Comparison of ENCODE assay signal across 8 mouse cellular contexts in the genomic region with DNA sequence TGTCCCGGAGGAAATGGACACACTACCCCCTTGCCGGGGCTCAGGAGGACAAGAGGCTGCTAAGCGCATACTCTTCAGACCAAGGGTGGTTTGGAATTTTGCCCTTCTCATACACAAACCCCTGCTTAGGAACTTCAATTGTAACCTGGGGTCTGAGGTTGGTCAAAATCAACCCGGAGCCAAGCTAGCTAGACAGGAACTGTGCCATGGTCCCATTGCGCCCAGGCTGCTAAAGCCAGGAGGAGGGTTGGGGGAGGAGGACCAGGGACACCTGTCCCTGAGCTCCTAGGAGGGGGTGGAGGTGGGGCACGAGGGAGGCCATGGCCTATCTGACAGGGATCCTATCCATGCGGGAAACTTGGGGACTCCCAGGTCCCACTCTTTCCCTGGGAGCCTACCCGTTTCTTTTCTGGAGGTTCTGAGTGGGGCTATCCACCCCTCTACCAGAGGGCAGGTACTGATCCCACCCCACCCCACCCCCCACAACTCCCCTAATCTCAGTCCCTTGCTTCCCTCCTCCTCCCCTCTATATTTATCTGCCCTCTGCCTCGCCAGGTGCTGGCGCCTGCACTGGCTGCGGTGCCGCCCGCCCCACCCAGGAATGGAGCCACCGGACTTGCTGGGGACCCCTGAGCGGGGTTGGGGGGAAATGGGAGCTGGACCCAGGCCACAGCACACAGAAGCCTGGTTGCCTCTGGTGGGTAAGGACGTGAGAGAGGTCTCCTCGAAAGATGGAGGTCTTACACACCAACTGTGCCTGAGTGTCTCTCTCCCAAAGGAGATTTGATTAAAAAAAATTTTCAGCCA. TPM values are rescaled to one million over a fixed set of nuclear protein-coding genes. Genes with fewer than 3 reads are reported as not detected.
DNase-seq lines count a peak whose midpoint lies in the region; ATAC-seq lines count a peak whose summit lies in the region.

No protein-coding gene starts in this region.

- no peak for DNase-seq in heart, postnatal 36 days
- DNase-seq in cerebellum, adult 8-10 months, result peak; percentile 45
- DNase-seq in hindbrain, embryonic 10.5 days (ENCODE audit: low spot score), result no peak
- peak; percentile 84 for DNase-seq in midbrain, embryonic 11.5 days (ENCODE audit: low spot score, missing footprints)
- no peak for DNase-seq in layer of hippocampus, postnatal 36 days
- no peak for DNase-seq in left cerebral cortex, postnatal 4 days

- H3K4me3 ChIP-seq in heart, embryonic 12.5 days, result peak overlapping the region; percentile 73
- peak overlapping the region; percentile 66 for H3K4me3 ChIP-seq in hindbrain, embryonic 10.5 days
- H3K4me3 ChIP-seq in midbrain, embryonic 11.5 days (ENCODE audit: low read depth, low read length), result peak overlapping the region; percentile 66

- H3K36me3 ChIP-seq in heart, embryonic 12.5 days, result peaks cover 37% of the 10 kb centered on the region
- peaks cover 23% of the 10 kb centered on the region for H3K36me3 ChIP-seq in hindbrain, embryonic 10.5 days
- no peaks in the 10 kb centered on the region for H3K36me3 ChIP-seq in midbrain, embryonic 11.5 days (ENCODE audit: control insufficient read depth, insufficient read depth, low read length)

- 14% methylated on average over 17 of the region's 17 CpGs for WGBS in heart, embryonic 12.5 days
- WGBS in hindbrain, embryonic 10.5 days, result 13% methylated on average over 17 of the region's 17 CpGs
- WGBS in midbrain, embryonic 11.5 days, result 13% methylated on average over 17 of the region's 17 CpGs

- H3K27ac ChIP-seq in heart, embryonic 12.5 days (ENCODE audit: poor library complexity, severe bottlenecking), result no peak overlapping the region
- H3K27ac ChIP-seq in hindbrain, embryonic 10.5 days, result no peak overlapping the region
- H3K27ac ChIP-seq in midbrain, embryonic 11.5 days (ENCODE audit: low read depth, low read length), result no peak overlapping the region

- peak overlapping the region; percentile 83 for H3K9ac ChIP-seq in heart, embryonic 12.5 days
- H3K9ac ChIP-seq in midbrain, embryonic 11.5 days (ENCODE audit: low read length), result peak overlapping the region; percentile 65

- H3K9me3 ChIP-seq in heart, embryonic 12.5 days (replicated peaks), result no peaks in the 10 kb centered on the region
- H3K9me3 ChIP-seq in hindbrain, embryonic 10.5 days, result no peaks in the 10 kb centered on the region
- no peaks in the 10 kb centered on the region for H3K9me3 ChIP-seq in midbrain, embryonic 11.5 days (ENCODE audit: control insufficient read depth, low read length)

- peaks cover 60% of the 10 kb centered on the region for H3K4me1 ChIP-seq in heart, embryonic 12.5 days (replicated peaks)
- H3K4me1 ChIP-seq in hindbrain, embryonic 10.5 days (replicated peaks), result peaks cover 80% of the 10 kb centered on the region
- peaks cover 34% of the 10 kb centered on the region for H3K4me1 ChIP-seq in midbrain, embryonic 11.5 days (ENCODE audit: control insufficient read depth, insufficient read depth, low read length)

- H3K27me3 ChIP-seq in heart, embryonic 12.5 days (replicated peaks), result peaks cover 53% of the 10 kb centered on the region
- H3K27me3 ChIP-seq in hindbrain, embryonic 10.5 days (ENCODE audit: insufficient read depth, poor library complexity, severe bottlenecking), result peaks cover 89% of the 10 kb centered on the region
- H3K27me3 ChIP-seq in midbrain, embryonic 11.5 days (ENCODE audit: control insufficient read depth, insufficient read depth, low read length), result peaks cover 77% of the 10 kb centered on the region

- intact Hi-C loops in heart, postnatal 36 days (cut with DNase I), result loop anchor here (1.0 to 5.0 kb wide), 2 partner anchors 49 to 202 kb away; no protein-coding TSS in a partner anchor
- intact Hi-C loops in left cerebral cortex, postnatal 4 days (cut with DNase I), result no loop called here

- peak overlapping the region; percentile 89 for H3K4me2 ChIP-seq in heart, embryonic 12.5 days
- peak overlapping the region; percentile 81 for H3K4me2 ChIP-seq in midbrain, embryonic 11.5 days

- no peak for ATAC-seq in heart, embryonic 12.5 days (ENCODE audit: insufficient number of reproducible peaks, low FRiP score)
- no peak for ATAC-seq in midbrain, embryonic 11.5 days (ENCODE audit: low FRiP score)
- no peak for ATAC-seq in megakaryocyte-erythroid progenitor cell, adult 5-6 weeks (replicated peaks; ENCODE audit: low FRiP score, low TSS enrichment, poor library complexity, severe bottlenecking)

RNA-seq across cellular contexts. Expression of a gene that starts 0.8 kb away (rescaled TPM):
- polyA plus RNA-seq in heart, embryonic 12.5 days (2016; fragmentation: Nextera tagmentation; extraction: Ambion mirVana), result 0.37 and 0.71 TPM in 2 replicates
- total RNA-seq in heart, postnatal 36 days (2021), result 1 to 10 TPM; 1.5 to 1.7 TPM
- polyA plus RNA-seq in hindbrain, embryonic 10.5 days (2016; fragmentation: Nextera tagmentation; extraction: Ambion mirVana), result 0.29 and 0.71 TPM in 2 replicates
- polyA plus RNA-seq in midbrain, embryonic 11.5 days (2014; fragmentation: Nextera tagmentation; extraction: Ambion mirVana), result 0.30 and 0.32 TPM in 2 replicates
- 100 to 1,000 TPM; 168 to 169 TPM for total RNA-seq in layer of hippocampus, postnatal 36 days (2021)
- total RNA-seq in left cerebral cortex, postnatal 4 days (2021), result 1 to 10 TPM; 4.8 to 7.4 TPM
- total RNA-seq in megakaryocyte-erythroid progenitor cell, adult 5-6 weeks (2014; fragmentation: Nextera tagmentation), result not detected in 2 replicates
- total RNA-seq in megakaryocyte-erythroid progenitor cell, adult 5-6 weeks (2017), result 0.15 TPM in 1 of 2 replicates, not detected in the other

RNA-seq across cellular contexts. Expression of a gene that starts 1.6 kb away (rescaled TPM):
- 10.4 and 10.6 TPM in 2 replicates for polyA plus RNA-seq in heart, embryonic 12.5 days (2016; fragmentation: Nextera tagmentation; extraction: Ambion mirVana)
- 10 to 100 TPM; 25.0 to 27.7 TPM for total RNA-seq in heart, postnatal 36 days (2021)
- polyA plus RNA-seq in hindbrain, embryonic 10.5 days (2016; fragmentation: Nextera tagmentation; extraction: Ambion mirVana), result 5.8 and 11.8 TPM in 2 replicates
- polyA plus RNA-seq in midbrain, embryonic 11.5 days (2014; fragmentation: Nextera tagmentation; extraction: Ambion mirVana), result 5.8 and 7.2 TPM in 2 replicates
- total RNA-seq in layer of hippocampus, postnatal 36 days (2021), result 10 to 100 TPM; 12.5 to 14.8 TPM
- total RNA-seq in left cerebral cortex, postnatal 4 days (2021), result 1 to 10 TPM; 5.6 to 6.1 TPM
- total RNA-seq in megakaryocyte-erythroid progenitor cell, adult 5-6 weeks (2014; fragmentation: Nextera tagmentation), result not detected in 2 replicates
- total RNA-seq in megakaryocyte-erythroid progenitor cell, adult 5-6 weeks (2017), result not detected in 2 replicates

RNA-seq across cellular contexts. Expression of a gene that starts 5.7 kb away (rescaled TPM):
- polyA plus RNA-seq in heart, embryonic 12.5 days (2016; fragmentation: Nextera tagmentation; extraction: Ambion mirVana), result 0.15 and 0.36 TPM in 2 replicates
- total RNA-seq in heart, postnatal 36 days (2021), result under 1 TPM in 1 of 2 experiments, not detected in 1; 0.24 TPM
- 0.15 and 0.20 TPM in 2 replicates for polyA plus RNA-seq in hindbrain, embryonic 10.5 days (2016; fragmentation: Nextera tagmentation; extraction: Ambion mirVana)
- not detected in 2 replicates for polyA plus RNA-seq in midbrain, embryonic 11.5 days (2014; fragmentation: Nextera tagmentation; extraction: Ambion mirVana)
- total RNA-seq in layer of hippocampus, postnatal 36 days (2021), result not detected
- total RNA-seq in left cerebral cortex, postnatal 4 days (2021), result not detected
- total RNA-seq in megakaryocyte-erythroid progenitor cell, adult 5-6 weeks (2014; fragmentation: Nextera tagmentation), result not detected in 2 replicates
- total RNA-seq in megakaryocyte-erythroid progenitor cell, adult 5-6 weeks (2017), result not detected in 2 replicates

RNA-seq across cellular contexts. Expression of a gene that starts 13.8 kb away (rescaled TPM):
- polyA plus RNA-seq in heart, embryonic 12.5 days (2016; fragmentation: Nextera tagmentation; extraction: Ambion mirVana), result 3.3 and 3.6 TPM in 2 replicates
- 1 to 10 TPM; 3.7 to 3.9 TPM for total RNA-seq in heart, postnatal 36 days (2021)
- 2.8 and 4.8 TPM in 2 replicates for polyA plus RNA-seq in hindbrain, embryonic 10.5 days (2016; fragmentation: Nextera tagmentation; extraction: Ambion mirVana)
- polyA plus RNA-seq in midbrain, embryonic 11.5 days (2014; fragmentation: Nextera tagmentation; extraction: Ambion mirVana), result 3.4 and 5.1 TPM in 2 replicates
- 10 to 100 TPM; 39.9 to 40.7 TPM for total RNA-seq in layer of hippocampus, postnatal 36 days (2021)
- total RNA-seq in left cerebral cortex, postnatal 4 days (2021), result 10 to 100 TPM; 38.6 to 41.6 TPM
- not detected in 2 replicates for total RNA-seq in megakaryocyte-erythroid progenitor cell, adult 5-6 weeks (2014; fragmentation: Nextera tagmentation)
- total RNA-seq in megakaryocyte-erythroid progenitor cell, adult 5-6 weeks (2017), result not detected in 2 replicates

RNA-seq across cellular contexts. Expression of a gene that starts 49.8 kb away (rescaled TPM):
- polyA plus RNA-seq in heart, embryonic 12.5 days (2016; fragmentation: Nextera tagmentation; extraction: Ambion mirVana), result 77.3 and 78.8 TPM in 2 replicates
- total RNA-seq in heart, postnatal 36 days (2021), result 10 to 100 TPM; 23.2 to 24.1 TPM
- 136 and 141 TPM in 2 replicates for polyA plus RNA-seq in hindbrain, embryonic 10.5 days (2016; fragmentation: Nextera tagmentation; extraction: Ambion mirVana)
- polyA plus RNA-seq in midbrain, embryonic 11.5 days (2014; fragmentation: Nextera tagmentation; extraction: Ambion mirVana), result 96.3 and 108 TPM in 2 replicates
- 10 to 100 TPM; 39.7 to 41.8 TPM for total RNA-seq in layer of hippocampus, postnatal 36 days (2021)
- total RNA-seq in left cerebral cortex, postnatal 4 days (2021), result 10 to 100 TPM; 42.9 TPM
- 51.9 and 55.2 TPM in 2 replicates for total RNA-seq in megakaryocyte-erythroid progenitor cell, adult 5-6 weeks (2014; fragmentation: Nextera tagmentation)
- 28.7 and 42.7 TPM in 2 replicates for total RNA-seq in megakaryocyte-erythroid progenitor cell, adult 5-6 weeks (2017)

Comparison
In these comparisons a context has a peak if more than half of its experiments do, and no peak if none do; other contexts are left out.
1. DNase-seq: peak in cerebellum, adult 8-10 months (single experiment) and midbrain, embryonic 11.5 days (single experiment); none in heart, postnatal 36 days (0 of 2), hindbrain, embryonic 10.5 days (single experiment), layer of hippocampus, postnatal 36 days (0 of 2) and left cerebral cortex, postnatal 4 days (single experiment).
2. RNA of a gene that starts 0.8 kb away (total RNA-seq): 168 to 169 TPM in layer of hippocampus, postnatal 36 days; 4.8 to 7.4 TPM in left cerebral cortex, postnatal 4 days, 1.5 to 1.7 TPM in heart, postnatal 36 days and 0.15 TPM in megakaryocyte-erythroid progenitor cell, adult 5-6 weeks; every median in the first group is over 10 times any median in the second.
3. RNA of a gene that starts 1.6 kb away (total RNA-seq): 25.0 to 27.7 TPM in heart, postnatal 36 days, 12.5 to 14.8 TPM in layer of hippocampus, postnatal 36 days and 5.6 to 6.1 TPM in left cerebral cortex, postnatal 4 days; not detected in megakaryocyte-erythroid progenitor cell, adult 5-6 weeks; every median in the first group is over 4 times any median in the second.
4. Peak in every context shown above with its lines, with median percentiles within 50 percentile points of each other: H3K4me3 ChIP-seq.